Mouse (Mus musculus): ENCODE data around the gene Tusc2. TPM values are rescaled to one million over a fixed set of nuclear protein-coding genes. Genes with fewer than 3 reads are reported as not detected.
"Not testable (repeated sequence)": the region's sequence is repeated elsewhere in the genome, so short reads cannot be mapped to it uniquely, and the experiment has no call there.

Tusc2 gene
- total and polyA plus RNA-seq, 2 experiments, result 22.6 to 52.8 TPM

GRCm38 (mm10) chr9:107570845-107571244 is 7.8 kb downstream of the Tusc2 start:
- Histone ChIP-seq H3K4me3 (ENCODE audit: insufficient read depth, low read depth, low read length) (peak overlapping the region; percentile 83), H3K9ac (ENCODE audit: low read depth, low read length) (peak overlapping the region; percentile 82), H3K27me3 (ENCODE audit: control insufficient read depth, insufficient read depth, low read length) (no peaks in the 10 kb centered on the region), H3K36me3 (ENCODE audit: control insufficient read depth, insufficient read depth, low read length) (peaks cover 7% of the 10 kb centered on the region), H3K79me2 (ENCODE audit: control insufficient read depth, insufficient read depth, low read length) (peaks cover 24% of the 10 kb centered on the region; the same call in 1 of the 2 replicates), H3K27ac (replicated peaks; ENCODE audit: insufficient read depth, low read depth, low read length) (peak overlapping the region; percentile 94), H3K4me1 (ENCODE audit: control insufficient read depth, insufficient read depth, low read length) (peaks cover 38% of the 10 kb centered on the region)
- TF ChIP-seq CTCF (IDR thresholded peaks at IDR 0.05; ENCODE audit: low read depth, low read length) (no peak), POLR2A (IDR thresholded peaks at IDR 0.05; ENCODE audit: extremely low read depth, insufficient read depth, low read length) (no peak)
- WGBS, result 61% methylated on average over 21 of the region's 21 CpGs
- no peak for DNase-seq (ENCODE audit: extremely low read depth, low read depth, low spot score)

- H3K4me1 ChIP-seq (ENCODE audit: control insufficient read depth, insufficient read depth, low read length), result peaks cover 35% of the 10 kb centered on the region
- peak overlapping the region; percentile 83 for H3K4me3 ChIP-seq (ENCODE audit: insufficient read depth, low read depth, low read length)
- TF ChIP-seq CTCF (IDR thresholded peaks at IDR 0.05; ENCODE audit: low read depth, low read length) (no peak), POLR2A (IDR thresholded peaks at IDR 0.05; ENCODE audit: extremely low read depth, insufficient read depth, low read length) (no peak)
- peaks cover 7% of the 10 kb centered on the region for H3K36me3 ChIP-seq (ENCODE audit: control insufficient read depth, insufficient read depth, low read length)
- peak overlapping the region; percentile 94 for H3K27ac ChIP-seq (replicated peaks; ENCODE audit: insufficient read depth, low read depth, low read length)
- 68% methylated on average over 22 of the region's 22 CpGs for WGBS
- peak overlapping the region; percentile 82 for H3K9ac ChIP-seq (ENCODE audit: low read depth, low read length)
- DNase-seq (ENCODE audit: extremely low read depth, low read depth, low spot score), result peak; percentile 59
- H3K27me3 ChIP-seq (ENCODE audit: control insufficient read depth, insufficient read depth, low read length), result no peaks in the 10 kb centered on the region
- peaks cover 24% of the 10 kb centered on the region; the same call in 1 of the 2 replicates for H3K79me2 ChIP-seq (ENCODE audit: control insufficient read depth, insufficient read depth, low read length)
Measured at GRCm38 (mm10) chr9:107571534-107572326, 8.7 kb downstream of the Tusc2 start.

- no peak for DNase-seq (ENCODE audit: extremely low read depth, low read depth, low spot score)
- H3K27me3 ChIP-seq (ENCODE audit: control insufficient read depth, insufficient read depth, low read length), result no peaks in the 10 kb centered on the region
- H3K27ac ChIP-seq (replicated peaks; ENCODE audit: insufficient read depth, low read depth, low read length), result 0 out of 2 replicates have a peak overlapping the region, but pooled peaks have one; percentile 7
- H3K4me3 ChIP-seq (ENCODE audit: insufficient read depth, low read depth, low read length), result no peak overlapping the region
- WGBS, result 98% methylated on average over 2 of the region's 2 CpGs
- peaks cover 27% of the 10 kb centered on the region; the same call in 1 of the 2 replicates for H3K79me2 ChIP-seq (ENCODE audit: control insufficient read depth, insufficient read depth, low read length)
- TF ChIP-seq CTCF (IDR thresholded peaks at IDR 0.05; ENCODE audit: low read depth, low read length) (no peak), POLR2A (IDR thresholded peaks at IDR 0.05; ENCODE audit: extremely low read depth, insufficient read depth, low read length) (no peak)
- peaks cover 7% of the 10 kb centered on the region for H3K36me3 ChIP-seq (ENCODE audit: control insufficient read depth, insufficient read depth, low read length)
- no peak overlapping the region for H3K9ac ChIP-seq (ENCODE audit: low read depth, low read length)
- H3K4me1 ChIP-seq (ENCODE audit: control insufficient read depth, insufficient read depth, low read length), result peaks cover 33% of the 10 kb centered on the region
Measured at GRCm38 (mm10) chr9:107572327-107572662, 9.2 kb downstream of the Tusc2 start.

DNA sequence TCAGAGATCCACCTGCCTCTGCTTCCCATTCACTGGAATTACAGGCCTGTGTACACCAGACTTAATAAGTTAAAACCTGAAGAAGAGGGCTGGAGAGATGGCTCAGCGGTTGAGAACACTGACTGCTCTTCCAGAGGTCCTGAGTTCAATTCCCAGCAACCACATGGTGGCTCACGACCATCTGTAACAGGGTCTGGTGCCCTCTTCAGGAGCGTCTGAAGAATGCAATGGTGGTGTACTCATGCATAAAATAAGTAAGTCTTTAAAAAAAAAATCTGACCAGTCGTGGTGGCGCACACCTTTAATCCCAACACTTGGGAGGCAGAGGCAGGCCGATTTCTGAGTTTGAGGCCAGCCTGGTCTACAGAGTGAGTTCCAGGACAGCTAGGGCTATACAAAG is 10.7 kb downstream of the Tusc2 start:
- Histone ChIP-seq H3K4me1 (ENCODE audit: control insufficient read depth, insufficient read depth, low read length) (peaks cover 32% of the 10 kb centered on the region), H3K79me2 (ENCODE audit: control insufficient read depth, insufficient read depth, low read length) (peaks cover 38% of the 10 kb centered on the region; the same call in 1 of the 2 replicates)
- not testable (repeated sequence) for H3K27me3 ChIP-seq (ENCODE audit: control insufficient read depth, insufficient read depth, low read length); H3K36me3 ChIP-seq (ENCODE audit: control insufficient read depth, insufficient read depth, low read length); H3K4me3 ChIP-seq (ENCODE audit: insufficient read depth, low read depth, low read length); H3K9ac ChIP-seq (ENCODE audit: low read depth, low read length); H3K27ac ChIP-seq (replicated peaks; ENCODE audit: insufficient read depth, low read depth, low read length); DNase-seq (ENCODE audit: extremely low read depth, low read depth, low spot score)
- WGBS, result 91% methylated on average over 6 of the region's 6 CpGs

DNA sequence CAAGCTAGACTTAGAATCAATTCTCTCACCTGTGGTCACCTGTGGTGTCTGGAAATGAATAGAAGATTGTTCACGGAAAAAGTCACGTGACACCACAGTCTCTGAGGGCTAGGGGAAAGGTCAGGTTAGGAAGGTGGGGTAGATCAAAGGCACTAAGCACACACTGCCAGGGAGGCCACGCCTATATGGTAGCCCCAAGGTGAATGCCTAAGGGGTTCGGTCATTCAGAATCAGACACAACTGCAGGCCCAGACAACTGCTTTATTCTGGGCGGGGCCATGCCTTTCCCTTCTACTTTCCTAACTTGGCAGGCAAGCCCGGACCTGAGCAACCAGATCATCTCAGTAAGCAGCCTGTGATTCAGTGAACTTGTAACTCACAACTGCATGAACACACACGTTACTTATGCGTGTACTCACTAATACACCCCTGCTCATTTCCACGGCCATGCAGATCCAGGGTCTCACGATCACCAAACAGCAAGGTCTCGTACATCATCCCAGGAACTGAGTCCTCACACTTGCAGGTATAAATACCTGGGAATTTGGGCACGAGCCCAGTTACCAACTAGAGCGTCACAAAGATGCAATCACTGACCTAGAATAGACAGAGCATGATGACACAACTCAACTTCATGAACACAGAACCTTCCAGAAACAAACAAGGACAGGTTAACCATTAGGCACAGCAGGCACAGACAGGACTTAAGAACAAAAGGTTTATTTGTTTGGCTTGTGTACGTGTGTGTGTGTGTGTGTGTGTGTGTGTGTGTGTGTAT is 12.7 kb downstream of the Tusc2 start:
- peak; percentile 94 for DNase-seq (ENCODE audit: extremely low read depth, low read depth, low spot score)
- Histone ChIP-seq H3K9ac (ENCODE audit: low read depth, low read length) (peak overlapping the region; percentile 16; the same call in 1 of the 2 replicates), H3K4me1 (ENCODE audit: control insufficient read depth, insufficient read depth, low read length) (peaks cover 33% of the 10 kb centered on the region), H3K27ac (replicated peaks; ENCODE audit: insufficient read depth, low read depth, low read length) (peak overlapping the region; percentile 96), H3K36me3 (ENCODE audit: control insufficient read depth, insufficient read depth, low read length) (peaks cover 9% of the 10 kb centered on the region), H3K4me3 (ENCODE audit: insufficient read depth, low read depth, low read length) (no peak overlapping the region), H3K79me2 (ENCODE audit: control insufficient read depth, insufficient read depth, low read length) (peaks cover 22% of the 10 kb centered on the region; the same call in 1 of the 2 replicates), H3K27me3 (ENCODE audit: control insufficient read depth, insufficient read depth, low read length) (no peaks in the 10 kb centered on the region)
- 23% methylated on average over 14 of the region's 14 CpGs for WGBS
- TF ChIP-seq POLR2A (IDR thresholded peaks at IDR 0.05; ENCODE audit: extremely low read depth, insufficient read depth, low read length), result no peak
- no peak for TF ChIP-seq CTCF (IDR thresholded peaks at IDR 0.05; ENCODE audit: low read depth, low read length)
